Mouse (Mus musculus) spleen, embryonic (tissue): Measurements from ENCODE around the gene Khdrbs2.

Experiments used
- CTCF ChIA-PET: fragments of 350-600 bp; sonication (Branson Sonifier 250); formaldehyde crosslinking; loops from one replicate; lab custom pipeline; 2022; lab: Charles Lee

Khdrbs2 gene

GRCm38 (mm10) chr1:32172506-32173239 is at the start of gene Khdrbs2:
Gene Khdrbs2 (plus strand): TSS chr1:32172714.
- CTCF ChIA-PET = no interaction called here

- CTCF ChIA-PET = no interaction called here
Measured at GRCm38 (mm10) chr1:32174566-32174965, 2.1 kb downstream of the Khdrbs2 start.

GRCm38 (mm10) chr1:32199664-32200260 is 27.2 kb downstream of the Khdrbs2 start:
- CTCF ChIA-PET = no interaction called here

DNA sequence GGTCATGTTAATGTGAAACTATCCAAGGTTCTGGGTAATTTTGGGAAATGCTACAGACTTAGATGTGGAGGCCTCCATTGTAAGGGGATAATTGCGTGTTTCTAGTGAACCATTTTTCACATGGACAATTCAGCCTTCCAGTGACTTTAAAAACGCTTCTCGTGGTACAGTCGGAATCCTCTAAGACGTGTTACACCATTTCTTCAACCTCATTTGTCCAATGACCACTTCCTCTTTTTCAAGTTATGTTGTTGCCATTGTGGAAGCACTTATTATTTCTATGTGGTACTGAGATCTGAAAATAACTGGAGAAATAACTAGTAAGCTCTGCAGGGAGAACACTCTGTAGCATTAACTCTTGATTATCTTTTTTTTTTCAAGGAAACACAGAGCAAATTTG is 75.9 kb downstream of the Khdrbs2 start:
- CTCF ChIA-PET = no interaction called here

- CTCF ChIA-PET = no interaction called here
Measured at GRCm38 (mm10) chr1:32249602-32250001, 77.1 kb downstream of the Khdrbs2 start.

GRCm38 (mm10) chr1:32250337-32250736 is 77.8 kb downstream of the Khdrbs2 start:
- CTCF ChIA-PET = no interaction called here

DNA sequence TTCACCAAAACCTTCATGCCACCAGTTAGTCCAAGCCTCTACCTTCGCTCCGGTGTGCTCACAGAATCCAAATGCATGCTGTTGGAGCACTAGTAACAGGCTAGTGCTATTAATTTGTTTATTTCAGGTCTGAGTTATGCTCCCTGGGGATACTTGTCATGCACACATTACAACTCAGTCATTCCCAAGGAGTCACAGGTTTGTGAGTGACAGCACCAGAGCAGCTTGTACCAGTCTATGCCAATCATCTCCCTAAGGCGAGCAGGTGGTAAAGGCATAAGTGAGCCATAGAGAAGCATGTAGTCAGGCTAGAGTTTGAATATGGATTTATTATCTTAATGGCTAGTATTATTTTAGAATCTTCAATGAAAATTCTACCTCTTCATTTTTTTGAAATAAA is 86.4 kb downstream of the Khdrbs2 start:
- CTCF ChIA-PET = no interaction called here

DNA sequence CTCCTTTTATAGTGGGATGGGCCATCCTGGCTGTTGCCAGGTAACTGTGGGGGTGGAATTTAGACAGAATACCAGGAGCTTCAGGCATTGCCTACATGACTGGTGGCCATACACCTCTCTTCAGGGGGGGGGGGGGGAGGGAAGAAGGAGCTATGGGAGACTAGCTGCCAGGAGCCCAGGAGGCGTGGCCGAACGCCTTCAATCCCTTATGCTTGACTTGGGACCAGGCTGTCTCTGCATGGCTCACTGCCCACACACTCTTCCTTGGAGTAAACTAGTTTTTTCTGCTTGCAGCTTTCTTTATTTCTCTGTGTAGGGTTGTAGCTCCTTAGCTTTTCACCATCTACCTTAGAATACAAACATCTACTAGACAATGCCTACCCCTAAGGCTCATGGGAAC is 98.0 kb downstream of the Khdrbs2 start:
- CTCF ChIA-PET = no interaction called here

DNA sequence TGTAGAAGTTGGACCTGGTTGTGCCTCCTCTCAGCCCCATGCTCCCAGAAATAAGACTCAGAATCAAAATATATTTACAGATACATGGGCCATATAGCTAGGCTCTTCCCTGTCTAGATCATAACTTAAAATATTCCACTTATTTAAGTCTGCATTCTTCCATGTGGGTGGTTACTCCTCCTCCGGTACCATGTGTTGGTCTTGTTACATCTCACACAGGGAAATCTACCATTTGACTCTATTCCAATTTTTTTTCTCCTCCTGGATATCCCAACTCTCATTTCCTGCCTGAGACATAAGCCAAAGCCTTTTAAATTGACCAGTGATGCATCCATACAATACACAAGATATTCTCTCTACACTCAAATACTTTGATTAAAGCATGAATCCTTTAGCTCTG is 122.2 kb downstream of the Khdrbs2 start:
- CTCF ChIA-PET = no interaction called here

GRCm38 (mm10) chr1:32301391-32301790 is 128.9 kb downstream of the Khdrbs2 start:
- CTCF ChIA-PET = no interaction called here

DNA sequence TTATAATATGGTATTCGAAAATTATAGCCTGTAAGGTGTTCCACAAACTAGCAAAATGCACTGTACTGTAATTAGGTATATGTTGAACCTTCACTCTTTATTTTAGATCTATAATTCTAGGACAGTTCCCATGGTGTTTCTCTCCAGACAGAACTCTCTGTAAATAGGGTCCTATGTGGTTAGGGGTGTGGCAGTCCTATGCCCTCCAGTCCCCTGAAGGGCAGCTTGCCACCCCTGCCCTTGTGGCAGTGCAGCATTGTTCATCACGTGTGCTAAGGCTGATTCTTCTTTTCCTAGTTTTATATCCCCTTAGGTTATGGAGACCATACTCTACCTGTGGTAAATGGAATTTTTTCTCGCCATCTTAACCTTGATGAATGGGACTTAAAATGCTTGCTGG is 136.6 kb downstream of the Khdrbs2 start:
- CTCF ChIA-PET = no interaction called here

DNA sequence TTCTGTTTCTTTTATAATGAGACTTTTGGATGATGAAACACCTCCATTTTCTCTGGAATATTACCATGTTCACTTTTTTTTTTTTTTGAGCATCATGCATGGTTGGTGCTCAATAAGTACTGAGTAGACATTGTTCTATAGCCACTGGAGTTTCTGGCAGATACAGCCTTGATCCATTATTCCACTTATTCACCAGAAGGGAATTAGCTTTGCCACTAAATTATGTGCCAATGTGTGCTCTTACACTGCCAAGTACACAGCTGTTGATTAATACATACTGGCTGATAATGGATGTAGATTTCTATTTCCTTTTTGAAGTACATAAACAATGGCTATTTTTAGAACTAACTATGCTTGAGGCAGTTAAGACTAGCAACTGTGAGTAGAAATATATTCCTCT is 137.1 kb downstream of the Khdrbs2 start:
- CTCF ChIA-PET = no interaction called here

GRCm38 (mm10) chr1:32339108-32339507 is 166.6 kb downstream of the Khdrbs2 start:
- CTCF ChIA-PET = no interaction called here

DNA sequence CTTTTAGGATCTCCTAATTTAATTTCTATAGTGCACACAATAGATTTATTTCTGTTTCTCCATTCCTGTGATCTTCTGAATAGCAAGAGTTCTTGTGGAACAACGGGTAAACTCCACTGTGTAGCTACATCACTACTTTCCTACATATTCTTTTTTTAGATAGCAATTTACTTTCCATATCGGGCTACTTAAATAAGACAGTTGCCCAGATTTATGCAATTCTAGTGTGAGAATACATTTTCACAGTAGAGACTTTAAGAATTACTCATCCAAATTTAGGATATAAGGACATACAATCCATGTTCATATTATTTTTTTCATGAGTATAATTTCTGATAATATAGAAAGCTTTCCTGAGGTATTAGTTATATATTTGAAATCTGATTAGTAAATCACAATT is 175.0 kb downstream of the Khdrbs2 start:
- CTCF ChIA-PET = interaction anchor here (0.6 kb wide), 1 partner anchor 422 kb away, joined by 4 read pairs; no protein-coding TSS in a partner anchor

GRCm38 (mm10) chr1:32352076-32352475 is 179.6 kb downstream of the Khdrbs2 start:
- CTCF ChIA-PET = no interaction called here

- CTCF ChIA-PET = no interaction called here
Measured at GRCm38 (mm10) chr1:32363539-32363938, 191.0 kb downstream of the Khdrbs2 start.

GRCm38 (mm10) chr1:32397553-32397952 is 225.0 kb downstream of the Khdrbs2 start:
- CTCF ChIA-PET = no interaction called here

DNA sequence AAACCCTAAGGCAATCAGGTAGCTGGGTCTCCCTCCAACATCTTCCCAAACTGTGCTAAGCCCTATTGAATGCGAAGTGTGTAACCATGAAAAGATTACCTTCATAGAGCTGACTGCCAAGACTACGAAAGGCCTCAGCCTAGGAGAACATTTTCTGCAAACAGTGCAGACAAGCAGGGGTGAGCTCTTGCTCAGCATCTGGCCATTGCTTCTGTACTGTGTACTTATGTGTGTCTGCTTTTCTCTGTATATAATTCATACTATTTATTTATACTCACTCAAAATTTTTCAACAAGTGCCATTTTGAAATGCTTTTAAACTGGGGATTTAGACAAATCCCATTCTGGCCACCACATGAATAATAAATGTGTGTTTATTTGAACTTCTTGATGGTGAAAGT is 235.1 kb downstream of the Khdrbs2 start:
- CTCF ChIA-PET = no interaction called here

GRCm38 (mm10) chr1:32428410-32428809 is 255.9 kb downstream of the Khdrbs2 start:
- CTCF ChIA-PET = no interaction called here

GRCm38 (mm10) chr1:32429493-32429892 is 257.0 kb downstream of the Khdrbs2 start:
- CTCF ChIA-PET = no interaction called here

DNA sequence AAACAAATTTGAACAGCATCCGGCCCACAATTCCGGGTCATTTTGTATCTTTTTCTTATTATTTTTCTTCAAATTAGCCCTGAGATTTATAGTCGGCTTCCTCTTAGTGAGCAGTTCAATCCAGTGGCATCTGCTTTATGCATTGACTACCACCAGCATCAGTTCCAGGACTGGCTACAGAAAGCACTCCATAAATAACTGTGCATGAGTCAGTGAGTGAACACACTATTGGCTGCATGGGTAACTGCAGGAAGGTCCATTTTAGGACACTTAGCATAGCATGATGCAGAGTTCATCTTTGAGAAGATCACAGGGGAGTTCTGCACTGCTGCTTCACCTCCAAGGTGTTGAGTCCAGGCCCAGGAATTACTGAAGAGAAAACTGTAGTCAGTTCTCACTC is 258.0 kb downstream of the Khdrbs2 start:
- CTCF ChIA-PET = no interaction called here

- CTCF ChIA-PET = no interaction called here
Measured at GRCm38 (mm10) chr1:32433118-32433517, 260.6 kb downstream of the Khdrbs2 start.

GRCm38 (mm10) chr1:32443927-32444326 is 271.4 kb downstream of the Khdrbs2 start:
- CTCF ChIA-PET = no interaction called here
